Comparison of ENCODE assay signal across 9 mouse cellular contexts in the genomic region with DNA sequence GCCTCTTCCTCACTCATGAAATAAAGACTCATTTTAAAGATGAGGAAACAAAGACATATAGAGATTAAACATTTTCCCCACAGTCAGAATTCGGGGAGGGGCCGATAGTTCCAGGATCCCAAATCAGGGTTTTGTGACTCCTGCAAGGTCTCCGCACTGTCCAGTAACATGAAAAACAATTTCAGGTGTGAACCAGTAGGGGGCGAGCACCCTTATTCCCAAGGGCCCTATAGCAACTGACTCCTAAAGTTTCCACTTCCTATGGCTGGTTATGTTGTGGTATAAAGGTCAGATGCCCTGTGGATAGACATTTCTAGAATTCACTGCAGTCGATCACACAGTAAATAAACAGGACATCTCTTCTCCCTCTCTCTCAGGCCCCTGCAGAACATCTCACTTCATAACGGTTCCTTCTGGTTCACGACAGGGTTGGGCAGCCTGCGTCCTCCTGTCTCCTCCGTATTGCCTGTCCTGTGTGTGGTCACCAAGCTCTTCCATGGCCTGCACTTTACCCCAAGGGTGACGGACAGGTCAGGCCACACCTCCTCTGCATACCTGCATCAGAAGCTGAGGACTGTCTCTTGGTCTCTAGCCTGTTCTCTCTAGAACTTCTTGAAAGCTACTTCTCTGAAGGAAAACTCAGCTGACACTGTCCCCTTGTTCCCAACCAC. TPM values are rescaled to one million over a fixed set of nuclear protein-coding genes. Genes with fewer than 3 reads are reported as not detected.
A peak's percentile ranks its signal among the peaks of the same experiment; 100 is the strongest.
DNase-seq lines count a peak whose midpoint lies in the region; ATAC-seq and TF ChIP-seq lines count a peak whose summit lies in the region.
"Had no signal": no experiment of that assay in that cellular context is flagged by ENCODE, and none has a peak within 500 bp of the region (broad histone marks: within the 10 kb centered on the region; RNA-seq: fewer than 3 reads in every experiment).

No protein-coding gene starts in this region.

- H3K27me3 ChIP-seq in cerebellum, adult 2 months (ENCODE audit: control insufficient read depth, insufficient read depth, low read length), result no peaks in the 10 kb centered on the region
- no peaks in the 10 kb centered on the region for H3K27me3 ChIP-seq in midbrain, embryonic 14.5 days (ENCODE audit: control insufficient read depth, insufficient read depth, low read length)
- no peaks in the 10 kb centered on the region for H3K27me3 ChIP-seq in midbrain, embryonic 16.5 days (ENCODE audit: control insufficient read depth, insufficient read depth, low read depth, low read length)
- H3K27me3 ChIP-seq in kidney, embryonic 15.5 days, result no peaks in the 10 kb centered on the region

- H3K4me1 ChIP-seq in cerebellum, adult 2 months (ENCODE audit: control insufficient read depth, insufficient read depth, low read length), result no peaks in the 10 kb centered on the region
- H3K4me1 ChIP-seq in midbrain, embryonic 14.5 days (ENCODE audit: control insufficient read depth, insufficient read depth, low read length), result no peaks in the 10 kb centered on the region
- no peaks in the 10 kb centered on the region for H3K4me1 ChIP-seq in midbrain, embryonic 16.5 days (ENCODE audit: control insufficient read depth, insufficient read depth, low read length)
- H3K4me1 ChIP-seq in kidney, embryonic 15.5 days, result no peaks in the 10 kb centered on the region

- H3K9ac ChIP-seq in midbrain, embryonic 14.5 days (replicated peaks; ENCODE audit: low read length), result no peak overlapping the region
- H3K9ac ChIP-seq in midbrain, embryonic 16.5 days (ENCODE audit: low read depth, low read length), result no peak overlapping the region
- H3K9ac ChIP-seq in kidney, embryonic 15.5 days, result no peak overlapping the region

- H3K4me3 ChIP-seq in cerebellum, adult 2 months (replicated peaks; ENCODE audit: insufficient read depth, low read depth, low read length), result no peak overlapping the region
- H3K4me3 ChIP-seq in midbrain, embryonic 14.5 days (replicated peaks; ENCODE audit: low read depth, low read length), result no peak overlapping the region
- H3K4me3 ChIP-seq in midbrain, embryonic 16.5 days (ENCODE audit: low read depth, low read length), result no peak overlapping the region
- no peak overlapping the region for H3K4me3 ChIP-seq in kidney, embryonic 15.5 days (replicated peaks)
- H3K4me3 ChIP-seq: erythroblast, embryonic 14.5 days had no signal

- H3K27ac ChIP-seq in cerebellum, adult 2 months (ENCODE audit: insufficient read depth, low read length), result no peak overlapping the region
- no peak overlapping the region for H3K27ac ChIP-seq in midbrain, embryonic 14.5 days (replicated peaks; ENCODE audit: low read depth, low read length)
- no peak overlapping the region for H3K27ac ChIP-seq in midbrain, embryonic 16.5 days (ENCODE audit: low read length)
- no peak overlapping the region for H3K27ac ChIP-seq in kidney, embryonic 15.5 days

- 84% methylated on average over 10 of the region's 10 CpGs for WGBS in cerebellum, adult 2 months
- WGBS in midbrain, embryonic 14.5 days, result 77% methylated on average over 10 of the region's 10 CpGs
- 82% methylated on average over 10 of the region's 10 CpGs for WGBS in midbrain, embryonic 16.5 days
- whole genome bisulfite sequencing in kidney, embryonic 15.5 days, result 78% methylated on average over 10 of the region's 10 CpGs

- 0 out of 2 replicates have a peak, but pooled peaks cover 2% of the 10 kb centered on the region for H3K36me3 ChIP-seq in midbrain, embryonic 14.5 days (ENCODE audit: control insufficient read depth, insufficient read depth, low read length)
- no peaks in the 10 kb centered on the region for H3K36me3 ChIP-seq in midbrain, embryonic 16.5 days (ENCODE audit: control insufficient read depth, insufficient read depth, low read length)
- peaks cover 33% of the 10 kb centered on the region for H3K36me3 ChIP-seq in kidney, embryonic 15.5 days

- peak; percentile 45; the same call in 1 of the 2 replicates for TF ChIP-seq CTCF in cerebellum, adult 2 months (IDR thresholded peaks at IDR 0.05; ENCODE audit: borderline replicate concordance, insufficient read depth, low read depth, low read length)

- ATAC-seq in midbrain, embryonic 14.5 days (ENCODE audit: low FRiP score, low TSS enrichment), result no peak
- ATAC-seq in midbrain, embryonic 16.5 days, result no peak
- peak; percentile 62; the same call in 1 of the 2 replicates for ATAC-seq in kidney, embryonic 15.5 days (replicated peaks; ENCODE audit: low FRiP score)

- peak in 1 of 2 experiments; percentile 20 for DNase-seq in cerebellum, adult 2 months
- DNase-seq in cerebellum, adult 9-11 months, result no peak
- peak; percentile 12 for DNase-seq in midbrain, embryonic 14.5 days
- DNase-seq in retina, postnatal 1 day, result peak; percentile 21
- DNase-seq in right cerebral cortex, postnatal 36 days (ENCODE audit: low spot score in 2 of 2), result no peak
- DNase-seq in gastrocnemius, adult 8-10 months (ENCODE audit: low spot score in 2 of 2), result no peak

- no peak overlapping the region for H3K4me2 ChIP-seq in midbrain, embryonic 14.5 days (ENCODE audit: low read length)
- H3K4me2 ChIP-seq in midbrain, embryonic 16.5 days (ENCODE audit: low read length), result no peak overlapping the region
- H3K4me2 ChIP-seq in kidney, embryonic 15.5 days, result no peak overlapping the region

- TF ChIP-seq POLR2A in cerebellum, adult 2 months (IDR thresholded peaks at IDR 0.05; ENCODE audit: borderline replicate concordance, insufficient read depth, low read length), result no peak

- no peaks in the 10 kb centered on the region for H3K9me3 ChIP-seq in midbrain, embryonic 14.5 days (ENCODE audit: control insufficient read depth, low read length)
- H3K9me3 ChIP-seq in midbrain, embryonic 16.5 days (replicated peaks; ENCODE audit: control insufficient read depth, low read length, poor library complexity, severe bottlenecking), result no peaks in the 10 kb centered on the region
- H3K9me3 ChIP-seq in kidney, embryonic 15.5 days (replicated peaks), result no peaks in the 10 kb centered on the region

RNA-seq across cellular contexts. Expression of gene Asah2, which starts 19.3 kb away (rescaled TPM):
- 12.1 and 14.5 TPM in 2 replicates for polyA plus RNA-seq in cerebellum, adult 2 months (2012; rRNA removed)
- 0.35 and 0.71 TPM in 2 replicates for polyA plus RNA-seq in midbrain, embryonic 14.5 days (2014; fragmentation: Nextera tagmentation; extraction: Ambion mirVana)
- polyA plus RNA-seq in midbrain, embryonic 16.5 days (2015; fragmentation: Nextera tagmentation; extraction: Ambion mirVana), result 0.54 and 0.60 TPM in 2 replicates
- polyA plus RNA-seq in kidney, embryonic 15.5 days (2015; fragmentation: Nextera tagmentation; extraction: Ambion mirVana), result 1.7 and 1.9 TPM in 2 replicates
- 1 to 10 TPM; 4.6 to 7.3 (median 6.2) TPM for total RNA-seq in gastrocnemius, adult 8-10 months (2022)

Comparison
In these comparisons a context has a peak if more than half of its experiments do, and no peak if none do; other contexts are left out.
1. DNase-seq: peak in midbrain, embryonic 14.5 days (single experiment) and retina, postnatal 1 day (single experiment); none in cerebellum, adult 9-11 months (single experiment), right cerebral cortex, postnatal 36 days (0 of 2) and gastrocnemius, adult 8-10 months (0 of 2).